Mouse (Mus musculus) midbrain, embryonic 13.5 days (tissue): ENCODE results near the gene Grhl3. TPM values are rescaled to one million over a fixed set of nuclear protein-coding genes. Genes with fewer than 3 reads are reported as not detected.
A peak's percentile ranks its signal among the peaks of the same experiment; 100 is the strongest.

Experiments
- ATAC-seq: fragments of 200-750 bp; cut with Nextera tagmentation; 2 replicates; pipeline ENCODE4 v1.8.0; 2017; ENCODE audit warnings: mild to moderate bottlenecking, moderate TSS enrichment, moderate library complexity
- H3K27ac ChIP-seq: fragments of 300-500 bp; sonication (generic); 2 replicates; pipeline ENCODE4 v1.5.1; 2015; ENCODE audit warnings: inconsistent platforms, mild to moderate bottlenecking, moderate library complexity
- H3K27me3 ChIP-seq: fragments of 300-500 bp; sonication (generic); 2 replicates; pipeline ENCODE4 v1.6.1; 2015; ENCODE audit warnings: mild to moderate bottlenecking, inconsistent platforms
- H3K36me3 ChIP-seq: fragments of 300-500 bp; sonication (generic); 2 replicates; pipeline ENCODE4 v1.6.1; 2015; ENCODE audit warnings: mild to moderate bottlenecking, inconsistent platforms
- H3K4me1 ChIP-seq: fragments of 300-500 bp; sonication (generic); replicated peaks from 2 replicates; pipeline ENCODE4 v1.6.1; 2015; ENCODE audit warnings: inconsistent platforms
- H3K4me2 ChIP-seq: fragments of 300-500 bp; sonication (generic); replicated peaks from 2 replicates; pipeline ENCODE4 v1.6.1; 2015; ENCODE audit warnings: moderate library complexity, mild to moderate bottlenecking, inconsistent platforms
- H3K4me3 ChIP-seq: fragments of 300-500 bp; sonication (generic); replicated peaks from 2 replicates; pipeline ENCODE4 v1.5.1; 2015; ENCODE audit warnings: mild to moderate bottlenecking, inconsistent platforms
- H3K9ac ChIP-seq: fragments of 300-500 bp; sonication (generic); replicated peaks from 2 replicates; pipeline ENCODE4 v1.6.1; 2015; ENCODE audit warnings: mild to moderate bottlenecking, inconsistent platforms
- H3K9me3 ChIP-seq: fragments of 300-500 bp; sonication (generic); 2 replicates; pipeline ENCODE4 v1.6.1; 2016; ENCODE audit warnings: mild to moderate bottlenecking, inconsistent platforms
- WGBS: fragments of 180-500 bp; shearing (Covaris S2); methylation state at CpG from one replicate; pipeline ENCODE4 v1.1.7; 2015; 5-methylcytosine and 5-hydroxymethylcytosine counted together
- polyA plus RNA-seq: library from polyadenylated mRNA; unstranded; fragments of >200 nt; fragmentation: Nextera tagmentation; extraction: Ambion mirVana; gene quantifications from 2 replicates; pipeline ENCODE4 v1.2.1, GENCODE M21; 2015

The Grhl3 gene
- polyA plus RNA-seq, 1 experiment from 2014 or later, result 2.8 TPM

DNA sequence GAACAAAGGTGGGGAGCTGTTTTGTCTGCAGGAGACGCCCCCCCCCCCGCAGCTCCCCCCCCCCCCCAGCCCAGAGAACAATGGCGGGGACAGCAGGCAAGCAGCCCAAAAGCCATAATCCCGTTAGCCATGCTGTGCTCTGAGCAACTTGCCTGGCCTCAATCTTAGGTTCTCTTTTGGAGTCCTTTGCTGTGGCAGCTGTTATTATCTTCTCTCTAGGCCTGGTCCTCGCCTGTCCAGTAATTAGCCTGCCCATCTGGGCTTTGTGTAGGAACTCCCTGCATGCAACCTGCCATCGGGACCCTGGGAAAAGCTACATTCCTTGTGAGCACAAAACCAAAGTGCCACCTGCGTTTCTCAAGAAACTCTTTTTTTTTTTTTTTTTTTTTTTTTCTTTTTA lies 49.5 kb downstream of the Grhl3 start:
- ATAC-seq, result peak; percentile 78

DNA sequence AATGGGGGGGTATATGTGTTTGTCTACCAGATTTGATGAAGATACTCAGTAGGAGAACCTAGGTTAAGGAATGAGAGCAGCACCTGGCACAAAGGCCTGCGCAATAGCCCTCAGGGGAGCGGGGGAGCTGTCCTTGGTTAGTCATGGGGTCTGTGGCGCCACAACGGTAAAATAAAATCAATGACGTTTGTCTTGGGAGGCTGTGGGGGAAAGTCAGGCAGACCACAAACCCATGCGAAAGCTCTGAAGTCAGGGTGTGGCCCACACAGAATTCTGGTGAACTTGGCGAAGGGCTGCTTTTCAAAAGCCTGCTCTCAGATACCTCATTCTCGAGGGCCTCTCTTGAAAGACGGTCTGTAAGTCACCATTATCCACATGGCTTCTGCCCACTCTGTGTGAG lies 53.0 kb downstream of the Grhl3 start:
- H3K4me2 ChIP-seq, result no peak overlapping the region
- peaks cover 27% of the 10 kb centered on the region for H3K27me3 ChIP-seq
- no peaks in the 10 kb centered on the region; the same call in 1 of the 2 replicates for H3K9me3 ChIP-seq
- no peak overlapping the region for H3K27ac ChIP-seq
- H3K4me3 ChIP-seq, result no peak overlapping the region
- no peak for ATAC-seq
- 81% methylated on average over 9 of the region's 9 CpGs for WGBS
- peaks cover 17% of the 10 kb centered on the region for H3K4me1 ChIP-seq
- H3K36me3 ChIP-seq, result no peaks in the 10 kb centered on the region
- no peak overlapping the region for H3K9ac ChIP-seq

More for the DNA sequence above, 49.5 kb downstream of the Grhl3 start:
- Histone ChIP-seq H3K36me3 (no peaks in the 10 kb centered on the region), H3K9me3 (no peaks in the 10 kb centered on the region), H3K9ac (no peak overlapping the region), H3K27me3 (peaks cover 38% of the 10 kb centered on the region), H3K27ac (peak overlapping the region; percentile 46), H3K4me3 (no peak overlapping the region), H3K4me2 (no peak overlapping the region), H3K4me1 (peaks cover 35% of the 10 kb centered on the region)
- WGBS, result 6% methylated on average over 4 of the region's 7 CpGs

DNA sequence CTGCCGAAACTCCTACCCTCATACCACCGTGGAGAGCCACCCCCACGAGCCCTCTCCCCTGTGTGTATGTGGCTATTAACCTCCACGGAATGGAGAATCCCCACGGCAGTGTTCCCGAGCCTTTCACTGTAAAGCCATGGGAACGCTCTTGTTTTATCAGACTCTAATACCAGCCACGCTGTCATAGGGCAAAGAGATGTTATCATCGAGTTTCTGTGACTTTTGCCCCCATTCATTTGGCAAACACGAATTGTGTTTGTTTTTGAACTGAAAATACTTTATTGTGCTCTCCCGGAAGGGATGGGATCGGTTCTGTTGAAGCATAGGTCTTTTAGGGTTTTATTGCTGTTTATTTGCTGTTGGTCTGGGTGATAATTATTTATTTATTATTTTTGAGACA lies 55.3 kb downstream of the Grhl3 start:
- WGBS, result 81% methylated on average over 12 of the region's 12 CpGs
- no peak for ATAC-seq
- no peak overlapping the region for H3K4me2 ChIP-seq
- H3K36me3 ChIP-seq, result no peaks in the 10 kb centered on the region
- no peaks in the 10 kb centered on the region; the same call in 1 of the 2 replicates for H3K9me3 ChIP-seq
- no peak overlapping the region for H3K9ac ChIP-seq
- H3K4me3 ChIP-seq, result no peak overlapping the region
- H3K27ac ChIP-seq, result no peak overlapping the region
- H3K27me3 ChIP-seq, result peaks cover 22% of the 10 kb centered on the region
- H3K4me1 ChIP-seq, result no peaks in the 10 kb centered on the region

DNA sequence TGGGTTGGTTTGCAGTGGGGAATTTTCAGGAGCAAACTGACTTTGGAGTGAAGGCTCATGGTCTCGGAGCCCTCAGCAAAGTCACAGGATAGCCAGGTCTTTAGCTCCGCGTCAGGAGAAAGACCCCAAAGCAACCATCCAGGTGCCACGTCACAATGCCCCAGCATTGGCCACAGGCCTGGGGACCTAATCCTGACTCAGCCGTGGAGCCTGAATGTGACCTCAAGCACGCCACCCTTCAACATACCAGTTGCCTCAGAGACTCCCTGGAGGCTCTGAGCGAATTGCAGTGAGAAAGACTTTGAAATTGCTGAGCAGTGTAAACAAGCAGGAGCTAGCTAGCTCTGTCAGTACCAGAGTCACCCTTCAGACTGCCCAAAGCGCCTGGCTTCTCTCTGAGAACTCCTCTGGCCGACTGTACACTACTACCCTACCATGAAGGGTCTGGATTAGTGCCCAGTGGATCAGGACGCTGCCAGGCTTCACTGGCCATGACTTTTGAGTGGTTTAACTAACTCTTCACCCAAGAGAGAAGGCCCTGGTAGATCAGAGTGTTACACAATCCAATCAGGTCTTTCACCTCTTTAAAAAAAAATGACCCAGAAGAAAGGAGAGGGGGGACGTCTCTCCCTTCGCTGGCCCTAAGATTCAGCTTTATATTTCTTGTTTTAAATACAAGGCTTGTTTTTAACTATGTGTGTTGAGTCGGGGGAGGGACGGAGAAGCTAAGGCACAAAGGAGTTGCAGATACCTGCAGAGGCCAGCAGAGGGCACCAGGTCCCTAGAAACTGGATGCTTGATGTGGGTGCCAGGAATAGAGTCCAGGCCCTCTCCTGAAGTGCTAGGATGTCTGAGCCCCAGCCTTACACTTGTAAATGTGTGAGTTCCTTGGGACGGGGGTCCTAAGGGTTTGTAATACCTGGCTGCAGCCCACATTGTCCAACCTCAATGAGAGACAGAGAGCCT lies 56.8 kb downstream of the Grhl3 start:
- 55% methylated on average over 15 of the region's 15 CpGs for WGBS
- Histone ChIP-seq H3K9ac (no peak overlapping the region), H3K9me3 (no peaks in the 10 kb centered on the region; the same call in 1 of the 2 replicates), H3K4me3 (no peak overlapping the region), H3K4me1 (no peaks in the 10 kb centered on the region), H3K27me3 (peaks cover 15% of the 10 kb centered on the region), H3K36me3 (no peaks in the 10 kb centered on the region), H3K4me2 (no peak overlapping the region), H3K27ac (no peak overlapping the region)
- no peak for ATAC-seq

DNA sequence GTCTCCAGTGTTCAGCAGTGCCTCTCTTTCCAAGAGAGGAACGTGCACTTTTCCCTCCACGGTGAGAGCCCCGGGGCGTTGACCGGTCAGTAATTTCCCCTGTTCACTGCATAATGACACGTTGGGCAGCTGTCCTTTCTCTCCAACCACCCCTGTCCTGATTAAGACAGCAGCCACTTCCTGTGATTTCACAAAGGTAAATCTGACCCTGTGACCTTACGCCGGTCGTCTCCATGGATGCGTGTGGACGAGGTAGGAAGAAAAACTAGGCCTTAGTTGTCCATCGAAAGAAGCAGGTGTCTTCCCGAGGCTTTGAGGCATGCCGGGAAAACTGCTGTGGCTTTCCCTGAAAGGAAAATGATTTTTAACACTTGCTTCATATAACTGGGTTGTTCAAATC lies 58.5 kb downstream of the Grhl3 start:
- Histone ChIP-seq H3K27me3 (peaks cover 4% of the 10 kb centered on the region), H3K4me2 (no peak overlapping the region), H3K27ac (no peak overlapping the region), H3K4me3 (no peak overlapping the region), H3K4me1 (no peaks in the 10 kb centered on the region), H3K9me3 (no peaks in the 10 kb centered on the region; the same call in 1 of the 2 replicates), H3K9ac (no peak overlapping the region), H3K36me3 (no peaks in the 10 kb centered on the region)
- ATAC-seq, result no peak
- WGBS, result 67% methylated on average over 14 of the region's 14 CpGs

DNA sequence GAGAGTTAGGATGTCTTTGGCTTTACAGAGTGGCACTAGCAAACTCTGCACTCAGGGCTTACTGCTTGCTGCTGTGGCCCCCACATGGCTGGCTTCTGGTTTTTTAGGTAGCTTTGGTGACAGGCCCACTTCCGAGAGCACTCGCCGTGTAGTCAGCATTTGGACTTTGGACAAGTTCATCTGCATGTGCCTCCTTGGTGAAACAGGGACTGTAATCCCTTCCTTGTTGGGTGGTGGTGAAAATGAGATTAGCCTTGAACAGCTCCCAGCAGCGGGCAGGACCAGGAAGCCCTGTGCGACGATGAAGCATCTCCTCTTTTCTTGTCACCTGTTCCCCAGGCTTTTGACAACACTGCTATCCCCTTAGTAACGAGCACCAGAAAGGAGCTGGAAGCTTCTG lies 59.6 kb downstream of the Grhl3 start:
- no peak for ATAC-seq
- 82% methylated on average over 7 of the region's 7 CpGs for WGBS
- H3K4me1 ChIP-seq, result peaks cover 6% of the 10 kb centered on the region

DNA sequence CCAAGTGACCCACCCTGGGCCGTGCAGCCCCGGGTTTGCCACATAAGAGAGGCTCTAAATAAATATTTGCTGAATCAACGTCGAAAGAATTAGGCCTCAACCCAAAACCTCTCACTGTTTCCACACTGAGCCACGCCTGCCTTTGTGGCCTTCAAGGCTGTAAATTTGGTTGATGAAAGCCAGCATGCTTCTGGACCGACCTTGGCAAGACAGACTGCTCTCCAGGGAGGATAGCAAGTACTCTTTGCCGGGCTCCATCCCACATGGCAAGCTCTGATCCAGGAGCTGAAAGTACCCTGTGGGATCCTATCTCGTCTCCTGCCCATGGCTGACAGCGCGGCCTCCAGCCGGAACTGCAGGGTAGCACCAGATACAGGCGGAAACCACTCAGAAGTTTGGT lies 63.9 kb downstream of the Grhl3 start:
- WGBS, result 63% methylated on average over 12 of the region's 12 CpGs
- H3K9ac ChIP-seq, result no peak overlapping the region
- H3K27ac ChIP-seq, result no peak overlapping the region
- no peak for ATAC-seq
- H3K4me3 ChIP-seq, result no peak overlapping the region
- peaks cover 13% of the 10 kb centered on the region for H3K4me1 ChIP-seq
- H3K4me2 ChIP-seq, result no peak overlapping the region
- no peaks in the 10 kb centered on the region for H3K36me3 ChIP-seq
- H3K27me3 ChIP-seq, result peaks cover 8% of the 10 kb centered on the region
- no peaks in the 10 kb centered on the region for H3K9me3 ChIP-seq

More for the DNA sequence above, 59.6 kb downstream of the Grhl3 start:
- Histone ChIP-seq H3K36me3 (no peaks in the 10 kb centered on the region), H3K4me3 (no peak overlapping the region), H3K27me3 (peaks cover 8% of the 10 kb centered on the region), H3K4me2 (no peak overlapping the region), H3K9ac (no peak overlapping the region), H3K9me3 (no peaks in the 10 kb centered on the region; the same call in 1 of the 2 replicates), H3K27ac (no peak overlapping the region)

DNA sequence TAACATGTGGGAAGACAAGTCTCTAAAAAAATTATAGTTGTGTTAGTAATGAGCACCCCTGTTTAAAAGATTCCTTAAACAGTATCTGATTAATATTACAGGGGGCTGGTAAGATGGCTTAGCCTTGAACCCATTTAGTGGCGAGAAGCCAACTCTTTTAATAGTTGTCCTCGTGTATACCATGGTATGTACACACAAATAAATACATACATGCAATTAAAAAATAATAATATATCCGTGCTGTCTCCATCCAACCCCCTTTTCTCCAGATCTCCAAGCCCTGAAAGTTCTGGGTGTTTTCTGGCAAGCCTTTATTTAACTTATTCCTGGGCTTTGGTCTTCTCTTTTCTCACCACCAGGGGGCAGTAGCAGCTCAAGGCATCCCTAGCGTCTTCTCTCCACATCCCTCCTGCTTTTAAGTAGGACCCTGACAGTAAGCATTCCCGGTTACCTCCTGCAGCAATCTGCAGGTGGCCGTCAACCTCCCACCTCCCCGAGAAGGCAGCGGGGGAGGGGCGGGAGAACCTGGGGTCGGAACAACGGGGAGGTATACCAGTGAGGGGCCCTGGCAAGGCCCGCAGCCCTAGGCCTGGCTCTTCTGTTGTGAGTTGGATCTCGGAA lies 64.9 kb downstream of the Grhl3 start:
- peak; percentile 68 for ATAC-seq
- WGBS, result 14% methylated on average over 13 of the region's 13 CpGs
- no peaks in the 10 kb centered on the region for H3K9me3 ChIP-seq
- H3K4me3 ChIP-seq, result no peak overlapping the region
- peak overlapping the region; percentile 48 for H3K4me2 ChIP-seq
- no peaks in the 10 kb centered on the region for H3K36me3 ChIP-seq
- H3K4me1 ChIP-seq, result peaks cover 13% of the 10 kb centered on the region
- H3K27me3 ChIP-seq, result peaks cover 8% of the 10 kb centered on the region
- peak overlapping the region; percentile 53; the same call in 1 of the 2 replicates for H3K9ac ChIP-seq
- no peak overlapping the region for H3K27ac ChIP-seq

DNA sequence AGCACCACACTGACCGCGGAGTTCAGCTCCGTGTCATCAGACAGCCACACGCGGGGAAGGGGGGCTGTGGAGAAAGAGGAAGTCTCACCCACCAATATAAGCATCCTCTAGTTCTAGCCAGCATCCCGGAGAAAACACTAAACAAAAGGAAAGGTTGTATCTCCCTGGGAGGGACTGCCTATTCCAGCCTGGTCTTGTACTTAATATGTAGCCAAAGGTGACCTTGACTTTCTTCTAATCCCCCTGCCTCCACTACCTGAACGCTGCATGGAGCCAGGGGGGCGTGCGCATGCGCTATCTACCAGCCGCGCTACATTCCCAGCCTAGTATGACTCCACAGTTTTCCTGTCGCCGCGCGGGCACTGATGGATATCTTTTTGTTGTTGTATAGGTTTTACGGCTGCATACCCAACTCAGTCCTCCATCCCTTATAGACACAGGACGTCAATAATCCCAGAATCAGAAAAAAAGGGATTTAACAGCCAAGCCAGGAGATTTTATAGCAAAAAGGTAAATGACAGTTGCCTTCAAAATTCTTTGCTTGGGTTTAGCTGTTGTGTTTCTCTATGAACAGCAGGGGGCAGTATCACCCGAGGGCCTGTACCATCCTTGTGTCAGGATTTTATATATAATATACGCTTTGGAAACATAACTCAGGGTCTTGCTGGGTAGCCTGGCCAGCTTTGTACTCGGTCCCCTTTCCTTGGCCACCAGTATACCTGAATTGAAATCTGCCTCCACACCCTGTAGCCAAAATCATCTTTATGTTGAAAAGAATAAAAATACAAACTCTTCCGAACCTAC lies 65.7 kb downstream of the Grhl3 start:
- Histone ChIP-seq H3K4me2 (peak overlapping the region; percentile 43), H3K9ac (no peak overlapping the region; the same call in 1 of the 2 replicates), H3K36me3 (no peaks in the 10 kb centered on the region), H3K27me3 (peaks cover 8% of the 10 kb centered on the region), H3K4me1 (peaks cover 13% of the 10 kb centered on the region), H3K4me3 (peak overlapping the region; percentile 12), H3K9me3 (no peaks in the 10 kb centered on the region), H3K27ac (no peak overlapping the region)
- peak; percentile 58 for ATAC-seq
- 17% methylated on average over 22 of the region's 22 CpGs for WGBS

DNA sequence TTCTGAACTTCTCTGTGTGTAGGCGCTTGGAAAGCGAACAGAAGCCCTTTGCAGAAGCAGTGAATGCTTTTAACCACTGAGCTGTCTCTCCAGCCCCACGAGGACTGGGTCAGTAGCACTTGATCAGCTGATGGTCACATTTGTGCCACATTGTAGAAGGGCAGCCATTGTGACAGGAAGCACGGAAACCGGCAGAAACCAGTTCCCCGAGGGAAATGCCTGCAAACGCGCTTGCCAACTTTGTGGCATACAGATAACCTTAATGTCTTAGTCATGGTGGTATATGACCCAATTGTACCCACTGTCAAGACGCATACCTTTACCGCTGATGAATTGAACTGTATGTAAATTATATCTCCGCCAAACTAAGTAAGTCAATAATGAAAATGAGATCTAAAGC lies 67.6 kb downstream of the Grhl3 start:
- ATAC-seq, result no peak
- Histone ChIP-seq H3K4me1 (peaks cover 13% of the 10 kb centered on the region), H3K9ac (no peak overlapping the region), H3K4me2 (no peak overlapping the region), H3K27me3 (peaks cover 8% of the 10 kb centered on the region), H3K9me3 (peaks cover 2% of the 10 kb centered on the region), H3K4me3 (no peak overlapping the region), H3K36me3 (no peaks in the 10 kb centered on the region), H3K27ac (no peak overlapping the region)
- WGBS, result 68% methylated on average over 11 of the region's 11 CpGs

DNA sequence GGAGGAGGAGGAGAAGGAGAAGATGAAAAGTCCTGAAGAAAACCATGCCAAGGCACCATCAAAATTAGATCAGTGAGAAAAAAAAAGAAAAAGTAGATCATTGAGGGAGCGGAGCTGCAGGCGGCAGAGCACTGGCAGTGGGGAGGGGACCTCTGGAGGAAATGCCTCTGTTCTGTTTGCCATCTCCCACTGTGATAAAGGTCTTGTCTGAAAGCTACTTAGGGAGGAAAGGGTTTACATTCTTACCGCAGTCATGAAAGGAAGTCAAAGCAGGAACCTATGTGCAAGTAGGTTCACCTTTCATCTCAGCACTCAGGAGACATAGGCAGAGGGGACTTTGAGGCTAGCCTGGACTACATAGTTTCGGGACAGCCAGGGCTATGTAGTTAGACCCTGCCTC lies 71.8 kb downstream of the Grhl3 start:
- Histone ChIP-seq H3K36me3 (no peaks in the 10 kb centered on the region), H3K9ac (no peak overlapping the region), H3K4me2 (no peak overlapping the region), H3K27me3 (no peaks in the 10 kb centered on the region), H3K4me1 (no peaks in the 10 kb centered on the region), H3K9me3 (peaks cover 8% of the 10 kb centered on the region), H3K27ac (no peak overlapping the region), H3K4me3 (no peak overlapping the region)
- WGBS, result 49% methylated on average over 4 of the region's 4 CpGs
- ATAC-seq, result no peak
